Mouse (Mus musculus): ENCODE data around the gene Lce1c. TPM values are rescaled to one million over a fixed set of nuclear protein-coding genes. Genes with fewer than 3 reads are reported as not detected.

Gene Lce1c
- total RNA-seq (2021), result not detected
- not detected in 2 replicates for polyA plus RNA-seq (2012; rRNA removed)
- long read RNA-seq, result 0 reads

GRCm38 (mm10) chr3:92678947-92679346, at the start of gene Lce1c:
Gene Lce1c, plus strand, starts transcription at chr3:92679247.
- DNase-seq, result no peak

- no peak for DNase-seq
Observed at GRCm38 (mm10) chr3:92637745-92638652, 41.0 kb upstream of the Lce1c start.

- no peak for DNase-seq
Observed at GRCm38 (mm10) chr3:92638653-92638991, 40.4 kb upstream of the Lce1c start.

GRCm38 (mm10) chr3:92639854-92640253, 39.2 kb upstream of the Lce1c start:
- DNase-seq, result no peak

GRCm38 (mm10) chr3:92648207-92648606, 30.8 kb upstream of the Lce1c start, which contains the start of gene Lce1a1:
Gene Lce1a1, minus strand, starts transcription at chr3:92648307.
- no peak for DNase-seq

GRCm38 (mm10) chr3:92656826-92657225, 22.2 kb upstream of the Lce1c start, which contains the start of gene Lce1b:
Gene Lce1b, minus strand, starts transcription at chr3:92656926.
- DNase-seq, result no peak

- DNase-seq, result no peak
Observed at GRCm38 (mm10) chr3:92670215-92670614, 8.8 kb upstream of the Lce1c start, which contains the start of gene Lce1a2. Gene Lce1a2, minus strand, starts transcription at chr3:92670315.

- DNase-seq, result no peak
Observed at GRCm38 (mm10) chr3:92687110-92687509, 8.1 kb downstream of the Lce1c start, which contains the start of gene Lce1d. Gene Lce1d, minus strand, starts transcription at chr3:92687210.

- DNase-seq, result peak; percentile 24
Observed at GRCm38 (mm10) chr3:92689154-92689553, 10.1 kb downstream of the Lce1c start.

- DNase-seq, result peak; percentile 10
Observed at GRCm38 (mm10) chr3:92691688-92692087, 12.6 kb downstream of the Lce1c start.

- no peak for DNase-seq
Observed at GRCm38 (mm10) chr3:92694613-92695012, 15.6 kb downstream of the Lce1c start.

GRCm38 (mm10) chr3:92708974-92709373, 29.9 kb downstream of the Lce1c start, which contains the start of gene Lce1e:
Gene Lce1e, minus strand, starts transcription at chr3:92709074.
- no peak for DNase-seq

GRCm38 (mm10) chr3:92715122-92715521, 36.1 kb downstream of the Lce1c start:
- DNase-seq, result no peak

GRCm38 (mm10) chr3:92720250-92720649, 41.2 kb downstream of the Lce1c start, which contains the start of gene Lce1f:
Gene Lce1f, minus strand, starts transcription at chr3:92720350.
- DNase-seq, result no peak

- DNase-seq, result no peak
Observed at GRCm38 (mm10) chr3:92722631-92723030, 43.6 kb downstream of the Lce1c start.

Other genes starting within 250 kb of the Lce1c start
- 1 to 10 TPM; 4.6 to 6.3 TPM for gene Gm9774, start 249.8 kb upstream of the Lce1c start, total RNA-seq (2021)
- gene Gm9774, start 249.8 kb upstream of the Lce1c start, polyA plus RNA-seq (2012; rRNA removed), result 17.5 and 20.8 TPM in 2 replicates
- gene Sprr2k, start 246.7 kb upstream of the Lce1c start, total RNA-seq (2021), result not detected
- not detected in 2 replicates for gene Sprr2k, start 246.7 kb upstream of the Lce1c start, polyA plus RNA-seq (2012; rRNA removed)
- gene Sprr1b, start 240.5 kb upstream of the Lce1c start, total RNA-seq (2021), result not detected
- not detected in 2 replicates for gene Sprr1b, start 240.5 kb upstream of the Lce1c start, polyA plus RNA-seq (2012; rRNA removed)
- not detected for gene Sprr3, start 220.5 kb upstream of the Lce1c start, total RNA-seq (2021)
- 0.39 TPM in 1 of 2 replicates, not detected in the other for gene Sprr3, start 220.5 kb upstream of the Lce1c start, polyA plus RNA-seq (2012; rRNA removed)
- gene Sprr1a, start 193.4 kb upstream of the Lce1c start, total RNA-seq (2021), result under 1 TPM in 1 of 2 experiments, not detected in 1; 0.38 TPM
- 0.21 and 0.56 TPM in 2 replicates for gene Sprr1a, start 193.4 kb upstream of the Lce1c start, polyA plus RNA-seq (2012; rRNA removed)
- not detected for gene Sprr4, start 178.8 kb upstream of the Lce1c start, total RNA-seq (2021)
- gene Sprr4, start 178.8 kb upstream of the Lce1c start, polyA plus RNA-seq (2012; rRNA removed), result not detected in 2 replicates
- gene 2310046K23Rik, start 144.7 kb upstream of the Lce1c start, total RNA-seq (2021), result not detected
- gene 2310046K23Rik, start 144.7 kb upstream of the Lce1c start, polyA plus RNA-seq (2012; rRNA removed), result not detected in 2 replicates
- gene Ivl, start 105.5 kb upstream of the Lce1c start, total RNA-seq (2021), result not detected
- gene Ivl, start 105.5 kb upstream of the Lce1c start, polyA plus RNA-seq (2012; rRNA removed), result not detected in 2 replicates
- not detected for gene Smcp, start 90.2 kb upstream of the Lce1c start, total RNA-seq (2021)
- gene Smcp, start 90.2 kb upstream of the Lce1c start, polyA plus RNA-seq (2012; rRNA removed), result not detected in 2 replicates
- not detected for gene 2210017I01Rik, start 71.8 kb upstream of the Lce1c start, total RNA-seq (2021)
- not detected in 2 replicates for gene 2210017I01Rik, start 71.8 kb upstream of the Lce1c start, polyA plus RNA-seq (2012; rRNA removed)
- not detected for gene Lce6a, start 57.6 kb upstream of the Lce1c start, total RNA-seq (2021)
- not detected in 2 replicates for gene Lce6a, start 57.6 kb upstream of the Lce1c start, polyA plus RNA-seq (2012; rRNA removed)
- not detected for gene Lce1a1, start 30.9 kb upstream of the Lce1c start, total RNA-seq (2021)
- 0.33 TPM in 1 of 2 replicates, not detected in the other for gene Lce1a1, start 30.9 kb upstream of the Lce1c start, polyA plus RNA-seq (2012; rRNA removed)
- not detected for gene Lce1b, start 22.3 kb upstream of the Lce1c start, total RNA-seq (2021)
- not detected in 2 replicates for gene Lce1b, start 22.3 kb upstream of the Lce1c start, polyA plus RNA-seq (2012; rRNA removed)
- not detected for gene Lce1a2, start 8.9 kb upstream of the Lce1c start, total RNA-seq (2021)
- gene Lce1a2, start 8.9 kb upstream of the Lce1c start, polyA plus RNA-seq (2012; rRNA removed), result not detected in 2 replicates
- gene Lce1d, start 8.0 kb downstream of the Lce1c start, total RNA-seq (2021), result not detected
- gene Lce1d, start 8.0 kb downstream of the Lce1c start, polyA plus RNA-seq (2012; rRNA removed), result not detected in 2 replicates
- not detected for gene Lce1e, start 29.8 kb downstream of the Lce1c start, total RNA-seq (2021)
- gene Lce1e, start 29.8 kb downstream of the Lce1c start, polyA plus RNA-seq (2012; rRNA removed), result not detected in 2 replicates
- gene Lce1f, start 41.1 kb downstream of the Lce1c start, total RNA-seq (2021), result not detected
- gene Lce1f, start 41.1 kb downstream of the Lce1c start, polyA plus RNA-seq (2012; rRNA removed), result not detected in 2 replicates
- not detected for gene Gm38119, start 59.8 kb downstream of the Lce1c start, total RNA-seq (2021)
- not detected in 2 replicates for gene Gm38119, start 59.8 kb downstream of the Lce1c start, polyA plus RNA-seq (2012; rRNA removed)
- gene Lce1g, start 73.1 kb downstream of the Lce1c start, total RNA-seq (2021), result not detected
- gene Lce1g, start 73.1 kb downstream of the Lce1c start, polyA plus RNA-seq (2012; rRNA removed), result 0.12 TPM in 1 of 2 replicates, not detected in the other
- not detected for gene Lce1h, start 85.8 kb downstream of the Lce1c start, total RNA-seq (2021)
- gene Lce1h, start 85.8 kb downstream of the Lce1c start, polyA plus RNA-seq (2012; rRNA removed), result not detected in 2 replicates
- not detected for gene Lce1i, start 99.7 kb downstream of the Lce1c start, total RNA-seq (2021)
- gene Lce1i, start 99.7 kb downstream of the Lce1c start, polyA plus RNA-seq (2012; rRNA removed), result not detected in 2 replicates
- gene Lce1j, start 111.3 kb downstream of the Lce1c start, total RNA-seq (2021), result not detected
- not detected in 2 replicates for gene Lce1j, start 111.3 kb downstream of the Lce1c start, polyA plus RNA-seq (2012; rRNA removed)
- gene Lce1k, start 128.6 kb downstream of the Lce1c start, total RNA-seq (2021), result not detected
- gene Lce1k, start 128.6 kb downstream of the Lce1c start, polyA plus RNA-seq (2012; rRNA removed), result not detected in 2 replicates
- not detected for gene Kprp, start 148.0 kb downstream of the Lce1c start, total RNA-seq (2021)
- gene Kprp, start 148.0 kb downstream of the Lce1c start, polyA plus RNA-seq (2012; rRNA removed), result not detected in 2 replicates
- not detected for gene Lce1l, start 172.0 kb downstream of the Lce1c start, total RNA-seq (2021)
- gene Lce1l, start 172.0 kb downstream of the Lce1c start, polyA plus RNA-seq (2012; rRNA removed), result not detected in 2 replicates
- gene 2310050C09Rik, start 191.0 kb downstream of the Lce1c start, total RNA-seq (2021), result not detected
- gene 2310050C09Rik, start 191.0 kb downstream of the Lce1c start, polyA plus RNA-seq (2012; rRNA removed), result not detected in 2 replicates
- gene Lce3a, start 247.0 kb downstream of the Lce1c start, total RNA-seq (2021), result not detected
- gene Lce3a, start 247.0 kb downstream of the Lce1c start, polyA plus RNA-seq (2012; rRNA removed), result not detected in 2 replicates

Data from adrenal gland, adult 2 months (tissue).